Mouse (Mus musculus): ENCODE results near the gene Ppp4r2. TPM values are rescaled to one million over a fixed set of nuclear protein-coding genes. Genes with fewer than 3 reads are reported as not detected.

Ppp4r2 gene
- polyA plus RNA-seq, 1 experiment from 2014 or later: 12.0 TPM

- WGBS: 56% methylated on average over 7 of the region's 7 CpGs
- Histone ChIP-seq H3K4me1 (replicated peaks) (no peaks in the 10 kb centered on the region; the same call in 1 of the 2 replicates), H3K9ac (no peak overlapping the region), H3K4me3 (no peak overlapping the region), H3K4me2 (no peak overlapping the region), H3K27me3 (peaks cover 11% of the 10 kb centered on the region; the same call in 1 of the 2 replicates), H3K27ac (no peak overlapping the region), H3K36me3 (no peaks in the 10 kb centered on the region), H3K9me3 (replicated peaks) (no peaks in the 10 kb centered on the region)
- no peak for ATAC-seq (replicated peaks; ENCODE audit: insufficient number of reproducible peaks, insufficient read depth, low FRiP score, low read depth)
Observed at GRCm38 (mm10) chr6:100885376-100885775, 52.0 kb downstream of the Ppp4r2 start.

- WGBS: 77% methylated on average over 9 of the region's 9 CpGs
- Histone ChIP-seq H3K4me2 (no peak overlapping the region), H3K9ac (no peak overlapping the region), H3K4me3 (no peak overlapping the region), H3K4me1 (replicated peaks) (peaks cover 6% of the 10 kb centered on the region), H3K27ac (no peak overlapping the region), H3K27me3 (peaks cover 2% of the 10 kb centered on the region; the same call in 1 of the 2 replicates), H3K36me3 (no peaks in the 10 kb centered on the region), H3K9me3 (replicated peaks) (no peaks in the 10 kb centered on the region)
- no peak for ATAC-seq (replicated peaks; ENCODE audit: insufficient number of reproducible peaks, insufficient read depth, low FRiP score, low read depth)
Observed at GRCm38 (mm10) chr6:100887012-100887411, 53.6 kb downstream of the Ppp4r2 start.

GRCm38 (mm10) chr6:100889340-100889739 lies 55.9 kb downstream of the Ppp4r2 start:
- Histone ChIP-seq H3K4me1 (replicated peaks) (peaks cover 17% of the 10 kb centered on the region), H3K9ac (no peak overlapping the region), H3K36me3 (no peaks in the 10 kb centered on the region), H3K27ac (no peak overlapping the region), H3K9me3 (replicated peaks) (no peaks in the 10 kb centered on the region), H3K4me2 (no peak overlapping the region), H3K4me3 (no peak overlapping the region), H3K27me3 (no peaks in the 10 kb centered on the region)
- 64% methylated on average over 6 of the region's 6 CpGs for WGBS
- no peak for ATAC-seq (replicated peaks; ENCODE audit: insufficient number of reproducible peaks, insufficient read depth, low FRiP score, low read depth)

GRCm38 (mm10) chr6:100892489-100892888 lies 59.1 kb downstream of the Ppp4r2 start:
- H3K27me3 ChIP-seq: no peaks in the 10 kb centered on the region
- peaks cover 17% of the 10 kb centered on the region for H3K4me1 ChIP-seq (replicated peaks)
- H3K4me2 ChIP-seq: no peak overlapping the region
- no peaks in the 10 kb centered on the region for H3K36me3 ChIP-seq
- no peaks in the 10 kb centered on the region for H3K9me3 ChIP-seq (replicated peaks)
- no peak overlapping the region for H3K9ac ChIP-seq
- no peak overlapping the region for H3K4me3 ChIP-seq
- no peak overlapping the region for H3K27ac ChIP-seq
- ATAC-seq (replicated peaks; ENCODE audit: insufficient number of reproducible peaks, insufficient read depth, low FRiP score, low read depth): no peak
- 70% methylated on average over 4 of the region's 4 CpGs for WGBS

- H3K4me2 ChIP-seq: no peak overlapping the region
Observed at GRCm38 (mm10) chr6:100893073-100893472, 59.7 kb downstream of the Ppp4r2 start.

GRCm38 (mm10) chr6:100895183-100895582 lies 61.8 kb downstream of the Ppp4r2 start:
- ATAC-seq (replicated peaks; ENCODE audit: insufficient number of reproducible peaks, insufficient read depth, low FRiP score, low read depth): no peak
- H3K27ac ChIP-seq: no peak overlapping the region
- H3K36me3 ChIP-seq: no peaks in the 10 kb centered on the region
- no peak overlapping the region for H3K9ac ChIP-seq
- H3K9me3 ChIP-seq (replicated peaks): no peaks in the 10 kb centered on the region
- 65% methylated on average over 8 of the region's 8 CpGs for WGBS
- H3K4me2 ChIP-seq: no peak overlapping the region
- no peak overlapping the region for H3K4me3 ChIP-seq
- H3K4me1 ChIP-seq (replicated peaks): peaks cover 17% of the 10 kb centered on the region
- no peaks in the 10 kb centered on the region for H3K27me3 ChIP-seq

More at GRCm38 (mm10) chr6:100893073-100893472, 59.7 kb downstream of the Ppp4r2 start:
- Histone ChIP-seq H3K9ac (no peak overlapping the region), H3K4me3 (no peak overlapping the region), H3K36me3 (no peaks in the 10 kb centered on the region), H3K4me1 (replicated peaks) (peaks cover 17% of the 10 kb centered on the region), H3K27me3 (no peaks in the 10 kb centered on the region), H3K9me3 (replicated peaks) (no peaks in the 10 kb centered on the region), H3K27ac (no peak overlapping the region)
- 26% methylated on average over 5 of the region's 5 CpGs for WGBS
- ATAC-seq (replicated peaks; ENCODE audit: insufficient number of reproducible peaks, insufficient read depth, low FRiP score, low read depth): no peak

- Histone ChIP-seq H3K4me2 (no peak overlapping the region), H3K36me3 (no peaks in the 10 kb centered on the region), H3K4me3 (no peak overlapping the region), H3K9me3 (replicated peaks) (no peaks in the 10 kb centered on the region), H3K27me3 (no peaks in the 10 kb centered on the region), H3K4me1 (replicated peaks) (peaks cover 11% of the 10 kb centered on the region), H3K9ac (no peak overlapping the region), H3K27ac (no peak overlapping the region)
- ATAC-seq (replicated peaks; ENCODE audit: insufficient number of reproducible peaks, insufficient read depth, low FRiP score, low read depth): no peak
- WGBS: 66% methylated on average over 5 of the region's 5 CpGs
Observed at GRCm38 (mm10) chr6:100896883-100897282, 63.5 kb downstream of the Ppp4r2 start.

GRCm38 (mm10) chr6:100904463-100904862 lies 71.0 kb downstream of the Ppp4r2 start:
- H3K9me3 ChIP-seq (replicated peaks): no peaks in the 10 kb centered on the region
- H3K4me2 ChIP-seq: no peak overlapping the region
- H3K27me3 ChIP-seq: no peaks in the 10 kb centered on the region
- no peak overlapping the region for H3K9ac ChIP-seq
- 76% methylated on average over 5 of the region's 5 CpGs for WGBS
- H3K27ac ChIP-seq: no peak overlapping the region
- no peak for ATAC-seq (replicated peaks; ENCODE audit: insufficient number of reproducible peaks, insufficient read depth, low FRiP score, low read depth)
- no peak overlapping the region for H3K4me3 ChIP-seq
- H3K36me3 ChIP-seq: no peaks in the 10 kb centered on the region
- H3K4me1 ChIP-seq (replicated peaks): no peaks in the 10 kb centered on the region

- H3K36me3 ChIP-seq: no peaks in the 10 kb centered on the region
- ATAC-seq (replicated peaks; ENCODE audit: insufficient number of reproducible peaks, insufficient read depth, low FRiP score, low read depth): no peak
- no peaks in the 10 kb centered on the region for H3K4me1 ChIP-seq (replicated peaks)
- H3K4me2 ChIP-seq: no peak overlapping the region
- no peak overlapping the region for H3K9ac ChIP-seq
- H3K27me3 ChIP-seq: no peaks in the 10 kb centered on the region
- H3K4me3 ChIP-seq: no peak overlapping the region
- WGBS: 72% methylated on average over 2 of the region's 2 CpGs
- H3K27ac ChIP-seq: no peak overlapping the region
- no peaks in the 10 kb centered on the region for H3K9me3 ChIP-seq (replicated peaks)
Observed at GRCm38 (mm10) chr6:100910136-100910675, 76.8 kb downstream of the Ppp4r2 start.

Other genes starting within 250 kb of the Ppp4r2 start
- 9.6 and 11.3 TPM in 2 replicates for gene Shq1, start 162.5 kb upstream of the Ppp4r2 start, polyA plus RNA-seq (2015; fragmentation: Nextera tagmentation; extraction: Ambion mirVana)
- gene Gxylt2, start 128.9 kb upstream of the Ppp4r2 start, polyA plus RNA-seq (2015; fragmentation: Nextera tagmentation; extraction: Ambion mirVana): 5.0 and 6.3 TPM in 2 replicates

Measured in heart, embryonic 15.5 days (tissue).